Mouse (Mus musculus) intestine, embryonic 16.5 days (tissue): ENCODE data around the gene Pik3r6. TPM values are rescaled to one million over a fixed set of nuclear protein-coding genes. Genes with fewer than 3 reads are reported as not detected.

ENCODE experiments used
- ATAC-seq: fragments of 200-750 bp; cut with Nextera tagmentation; 2 replicates; pipeline ENCODE4 v1.8.0; 2017; ENCODE audit warnings: moderate TSS enrichment, moderate library complexity
- H3K27ac ChIP-seq: fragments of 300-500 bp; sonication (generic); 2 replicates; pipeline ENCODE4 v1.5.1; 2014; ENCODE audit warnings: mild to moderate bottlenecking, low read length
- H3K27me3 ChIP-seq: fragments of 300-500 bp; sonication (generic); replicated peaks from 2 replicates; pipeline ENCODE4 v1.6.1; 2014; ENCODE audit warnings: low read length, control low read depth, mixed read lengths; ENCODE audit not compliant: control insufficient read depth, insufficient read depth
- H3K36me3 ChIP-seq: fragments of 300-500 bp; sonication (generic); 2 replicates; pipeline ENCODE4 v1.6.1; 2014; ENCODE audit warnings: low read length, control low read depth; ENCODE audit not compliant: control insufficient read depth, insufficient read depth
- H3K4me1 ChIP-seq: fragments of 300-500 bp; sonication (generic); 2 replicates; pipeline ENCODE4 v1.6.1; 2014; ENCODE audit warnings: low read length, control low read depth, mixed read lengths; ENCODE audit not compliant: control insufficient read depth, insufficient read depth
- H3K4me2 ChIP-seq: fragments of 300-500 bp; sonication (generic); 2 replicates; pipeline ENCODE4 v1.6.1; 2014; ENCODE audit warnings: low read depth, low read length, control low read depth
- H3K4me3 ChIP-seq: fragments of 300-500 bp; sonication (generic); 2 replicates; pipeline ENCODE4 v1.5.1; 2014; ENCODE audit warnings: mild to moderate bottlenecking, low read length
- H3K9ac ChIP-seq: fragments of 300-500 bp; sonication (generic); 2 replicates; pipeline ENCODE4 v1.6.1; 2014; ENCODE audit warnings: low read depth, low read length
- H3K9me3 ChIP-seq: fragments of 300-500 bp; sonication (generic); 2 replicates; pipeline ENCODE4 v1.6.1; 2016; ENCODE audit warnings: low read length, control low read depth; ENCODE audit not compliant: control insufficient read depth
- WGBS: fragments of 180-500 bp; shearing (Covaris S2); extraction: QIAGEN DNeasy Blood & Tissue Kit; methylation state at CpG from one replicate; pipeline ENCODE4 v1.1.7; 2014; 5-methylcytosine and 5-hydroxymethylcytosine counted together
- polyA plus RNA-seq: library from polyadenylated mRNA; unstranded; fragments of >200 nt; fragmentation: Nextera tagmentation; extraction: Ambion mirVana; gene quantifications from 2 replicates; pipeline ENCODE4 v1.2.1, GENCODE M21; 2015

The Pik3r6 gene
- polyA plus RNA-seq, 1 experiment from 2014 or later = 2.5 TPM

- no peak for ATAC-seq
- no peaks in the 10 kb centered on the region for H3K36me3 ChIP-seq
- WGBS = 66% methylated on average over 6 of the region's 6 CpGs
- no peak overlapping the region for H3K9ac ChIP-seq
- H3K27ac ChIP-seq = no peak overlapping the region
- no peak overlapping the region for H3K4me2 ChIP-seq
- no peaks in the 10 kb centered on the region for H3K9me3 ChIP-seq
- H3K4me1 ChIP-seq = no peaks in the 10 kb centered on the region
- no peak overlapping the region for H3K4me3 ChIP-seq
- H3K27me3 ChIP-seq = 0 out of 2 replicates have a peak, but pooled peaks cover 4% of the 10 kb centered on the region
Observed at GRCm38 (mm10) chr11:68483213-68483612, 19.6 kb upstream of the Pik3r6 start.

GRCm38 (mm10) chr11:68484431-68484830, 18.4 kb upstream of the Pik3r6 start:
- H3K9ac ChIP-seq = no peak overlapping the region
- H3K36me3 ChIP-seq = no peaks in the 10 kb centered on the region
- no peaks in the 10 kb centered on the region for H3K4me1 ChIP-seq
- H3K4me2 ChIP-seq = no peak overlapping the region
- no peak overlapping the region for H3K4me3 ChIP-seq
- H3K9me3 ChIP-seq = no peaks in the 10 kb centered on the region
- H3K27me3 ChIP-seq = 0 out of 2 replicates have a peak, but pooled peaks cover 4% of the 10 kb centered on the region
- ATAC-seq = no peak
- WGBS = 75% methylated on average over 3 of the region's 3 CpGs
- H3K27ac ChIP-seq = no peak overlapping the region

- Histone ChIP-seq H3K4me1 (no peaks in the 10 kb centered on the region), H3K4me3 (no peak overlapping the region), H3K36me3 (no peaks in the 10 kb centered on the region), H3K9ac (no peak overlapping the region), H3K27ac (no peak overlapping the region), H3K9me3 (no peaks in the 10 kb centered on the region), H3K4me2 (no peak overlapping the region), H3K27me3 (0 out of 2 replicates have a peak, but pooled peaks cover 4% of the 10 kb centered on the region)
- WGBS = 32% methylated on average over 8 of the region's 8 CpGs
- peak; percentile 38; the same call in 1 of the 2 replicates for ATAC-seq
Observed at GRCm38 (mm10) chr11:68485206-68485942, 17.4 kb upstream of the Pik3r6 start.

- Histone ChIP-seq H3K27me3 (0 out of 2 replicates have a peak, but pooled peaks cover 4% of the 10 kb centered on the region), H3K9ac (no peak overlapping the region), H3K4me1 (no peaks in the 10 kb centered on the region), H3K36me3 (no peaks in the 10 kb centered on the region), H3K9me3 (no peaks in the 10 kb centered on the region), H3K4me3 (no peak overlapping the region), H3K27ac (no peak overlapping the region), H3K4me2 (no peak overlapping the region)
- 92% methylated on average over 3 of the region's 3 CpGs for WGBS
- ATAC-seq = no peak
Observed at GRCm38 (mm10) chr11:68486093-68486492, 16.7 kb upstream of the Pik3r6 start.

GRCm38 (mm10) chr11:68487720-68488119, 15.1 kb upstream of the Pik3r6 start:
- H3K36me3 ChIP-seq = no peaks in the 10 kb centered on the region
- ATAC-seq = no peak
- H3K4me1 ChIP-seq = no peaks in the 10 kb centered on the region
- no peak overlapping the region for H3K9ac ChIP-seq
- no peak overlapping the region for H3K4me2 ChIP-seq
- WGBS = 87% methylated on average over 10 of the region's 10 CpGs
- no peak overlapping the region for H3K4me3 ChIP-seq
- no peak overlapping the region for H3K27ac ChIP-seq
- no peaks in the 10 kb centered on the region for H3K9me3 ChIP-seq
- 0 out of 2 replicates have a peak, but pooled peaks cover 4% of the 10 kb centered on the region for H3K27me3 ChIP-seq

- Histone ChIP-seq H3K27ac (no peak overlapping the region), H3K9me3 (no peaks in the 10 kb centered on the region), H3K4me1 (no peaks in the 10 kb centered on the region), H3K9ac (no peak overlapping the region), H3K36me3 (no peaks in the 10 kb centered on the region), H3K27me3 (0 out of 2 replicates have a peak, but pooled peaks cover 4% of the 10 kb centered on the region), H3K4me2 (no peak overlapping the region), H3K4me3 (no peak overlapping the region)
- 64% methylated on average over 6 of the region's 6 CpGs for WGBS
- ATAC-seq = no peak
Observed at GRCm38 (mm10) chr11:68488256-68488824, 14.5 kb upstream of the Pik3r6 start.

- Histone ChIP-seq H3K4me3 (no peak overlapping the region), H3K9ac (no peak overlapping the region), H3K9me3 (no peaks in the 10 kb centered on the region), H3K27me3 (no peaks in the 10 kb centered on the region), H3K27ac (no peak overlapping the region), H3K4me1 (0 out of 2 replicates have a peak, but pooled peaks cover 2% of the 10 kb centered on the region), H3K4me2 (no peak overlapping the region), H3K36me3 (no peaks in the 10 kb centered on the region)
- no peak for ATAC-seq
- 60% methylated on average over 2 of the region's 2 CpGs for WGBS
Observed at GRCm38 (mm10) chr11:68489236-68489635, 13.6 kb upstream of the Pik3r6 start.

- no peak overlapping the region for H3K4me2 ChIP-seq
- no peak overlapping the region for H3K4me3 ChIP-seq
- H3K4me1 ChIP-seq = peaks cover 9% of the 10 kb centered on the region; the same call in 1 of the 2 replicates
- H3K9me3 ChIP-seq = no peaks in the 10 kb centered on the region
- no peak overlapping the region for H3K9ac ChIP-seq
- no peak overlapping the region for H3K27ac ChIP-seq
- no peak for ATAC-seq
- 85% methylated on average over 11 of the region's 11 CpGs for WGBS
- no peaks in the 10 kb centered on the region for H3K27me3 ChIP-seq
- no peaks in the 10 kb centered on the region for H3K36me3 ChIP-seq
Observed at GRCm38 (mm10) chr11:68492592-68492991, 10.2 kb upstream of the Pik3r6 start.

- H3K36me3 ChIP-seq = no peaks in the 10 kb centered on the region
- 64% methylated on average over 5 of the region's 5 CpGs for WGBS
- H3K4me2 ChIP-seq = no peak overlapping the region
- ATAC-seq = no peak
- peaks cover 9% of the 10 kb centered on the region; the same call in 1 of the 2 replicates for H3K4me1 ChIP-seq
- no peak overlapping the region for H3K9ac ChIP-seq
- H3K9me3 ChIP-seq = no peaks in the 10 kb centered on the region
- H3K27me3 ChIP-seq = no peaks in the 10 kb centered on the region
- H3K4me3 ChIP-seq = no peak overlapping the region
- no peak overlapping the region for H3K27ac ChIP-seq
Observed at GRCm38 (mm10) chr11:68493760-68494159, 9.1 kb upstream of the Pik3r6 start.
